Mouse (Mus musculus) cerebellum, adult 2 months (tissue): ENCODE measurements around the gene Jakmip3.

ENCODE experiments used
- CTCF ChIP-seq: fragments of 200-500 bp; IDR thresholded peaks from 2 replicates; pipeline ENCODE4 v1.5.1; 2011; ENCODE audit warnings: low read depth, mild to moderate bottlenecking, control low read depth, low read length, moderate library complexity, borderline replicate concordance; ENCODE audit not compliant: insufficient read depth
- POLR2A ChIP-seq: fragments of 200-500 bp; IDR thresholded peaks from 2 replicates; pipeline ENCODE4 v1.6.1; 2011; ENCODE audit warnings: low read length, control low read depth, borderline replicate concordance; ENCODE audit not compliant: insufficient read depth

- no peak for TF ChIP-seq POLR2A
- no peak for TF ChIP-seq CTCF
Measured at GRCm38 (mm10) chr7:139075054-139075794, 134.7 kb downstream of the Jakmip3 start.
